Mouse (Mus musculus): ENCODE measurements around the gene Lrp4. TPM values are rescaled to one million over a fixed set of nuclear protein-coding genes. Genes with fewer than 3 reads are reported as not detected.

Gene Lrp4
- polyA plus RNA-seq, 1 experiment from 2014 or later: 7.6 TPM

DNA sequence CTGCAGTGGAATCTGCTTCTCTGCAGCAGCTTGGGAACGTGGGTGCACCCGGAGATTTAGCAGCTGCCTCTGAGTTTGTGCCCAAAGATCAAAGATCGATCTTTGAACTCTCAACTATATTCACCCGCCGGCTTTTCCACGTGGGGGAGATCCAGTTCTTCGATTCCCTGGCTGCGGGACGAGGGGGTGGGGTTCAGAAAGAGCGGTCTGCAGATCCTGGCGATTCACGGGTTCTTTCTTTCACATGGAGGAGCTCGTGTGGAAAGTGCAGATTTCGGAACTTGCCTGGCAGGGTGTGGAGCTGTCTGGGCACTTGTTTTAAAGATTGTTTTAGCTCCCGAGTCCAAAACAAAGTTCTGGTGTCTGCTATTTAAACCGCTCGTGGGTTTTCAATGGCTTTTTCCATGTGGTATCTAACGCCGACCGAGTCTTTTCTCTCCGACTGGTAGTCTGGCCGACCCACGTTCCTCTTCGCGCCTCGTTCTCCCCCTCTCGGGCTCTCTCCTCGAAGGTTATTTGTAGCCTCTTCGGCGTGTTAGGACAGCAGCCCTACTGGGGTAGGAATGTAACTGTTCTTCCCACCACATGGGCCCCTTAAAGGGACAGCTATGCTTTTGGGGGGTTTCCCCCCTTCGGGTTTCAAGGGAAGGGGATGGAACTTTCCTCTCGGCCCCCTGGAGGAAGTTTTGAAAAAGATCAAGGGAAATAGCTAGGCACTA, 1.5 kb downstream of the Lrp4 start:
- Histone ChIP-seq H3K9me3 (ENCODE audit: low read depth, low read length) (no peaks in the 10 kb centered on the region), H3K9ac (peak overlapping the region; percentile 84), H3K27me3 (ENCODE audit: insufficient read depth, low read length) (no peaks in the 10 kb centered on the region), H3K36me3 (ENCODE audit: insufficient read depth) (no peaks in the 10 kb centered on the region), H3K4me1 (ENCODE audit: insufficient read depth) (peaks cover 27% of the 10 kb centered on the region), H3K4me3 (ENCODE audit: low read depth, low read length) (peak overlapping the region; percentile 80), H3K4me2 (peak overlapping the region; percentile 88), H3K27ac (ENCODE audit: low read depth) (peak overlapping the region; percentile 97)
- DNase-seq (peak; percentile 85), ATAC-seq (ENCODE audit: insufficient read depth) (peak; percentile 61)
- under 1% methylated on average over 32 of the region's 32 CpGs for WGBS
- peak; percentile 48 for TF ChIP-seq CTCF (IDR thresholded peaks at IDR 0.05; ENCODE audit: low read depth)

DNA sequence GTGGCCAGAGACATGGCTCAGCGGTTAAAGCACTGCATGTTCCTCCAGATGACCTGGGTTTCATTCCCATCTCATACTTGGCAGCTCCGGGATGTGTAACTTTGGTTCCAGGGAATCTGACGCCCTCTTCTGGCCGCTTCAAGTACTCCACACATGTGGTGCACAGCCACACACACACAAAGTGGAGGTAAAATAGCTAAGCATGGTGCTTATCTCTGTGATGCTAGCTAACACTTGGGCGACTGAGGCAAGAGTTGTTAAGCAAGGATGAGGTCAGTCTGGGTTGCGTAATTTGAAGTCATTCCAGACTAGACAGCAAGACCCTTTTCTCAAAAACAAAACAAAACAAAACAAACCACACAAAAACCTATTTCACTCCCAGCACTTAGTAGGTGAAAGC, 2.8 kb downstream of the Lrp4 start:
- 86% methylated on average over 6 of the region's 6 CpGs for WGBS
- H3K27ac ChIP-seq (ENCODE audit: low read depth): peak overlapping the region; percentile 97; the same call in 1 of the 2 replicates

GRCm38 (mm10) chr2:91460771-91461170, 3.5 kb downstream of the Lrp4 start:
- Histone ChIP-seq H3K9me3 (ENCODE audit: low read depth, low read length) (no peaks in the 10 kb centered on the region), H3K36me3 (ENCODE audit: insufficient read depth) (no peaks in the 10 kb centered on the region), H3K9ac (no peak overlapping the region), H3K27ac (ENCODE audit: low read depth) (no peak overlapping the region), H3K27me3 (ENCODE audit: insufficient read depth, low read length) (no peaks in the 10 kb centered on the region), H3K4me1 (ENCODE audit: insufficient read depth) (peaks cover 27% of the 10 kb centered on the region), H3K4me2 (no peak overlapping the region), H3K4me3 (ENCODE audit: low read depth, low read length) (no peak overlapping the region)
- DNase-seq: no peak
- 60% methylated on average over 7 of the region's 7 CpGs for WGBS
- no peak for ATAC-seq (ENCODE audit: insufficient read depth)
- no peak for TF ChIP-seq CTCF (IDR thresholded peaks at IDR 0.05; ENCODE audit: low read depth)

More for the DNA sequence above, 2.8 kb downstream of the Lrp4 start:
- H3K36me3 ChIP-seq (ENCODE audit: insufficient read depth): no peaks in the 10 kb centered on the region
- peaks cover 27% of the 10 kb centered on the region for H3K4me1 ChIP-seq (ENCODE audit: insufficient read depth)
- no peak for ATAC-seq (ENCODE audit: insufficient read depth)
- H3K27me3 ChIP-seq (ENCODE audit: insufficient read depth, low read length): no peaks in the 10 kb centered on the region
- peak overlapping the region; percentile 88 for H3K4me2 ChIP-seq
- peak; percentile 54 for TF ChIP-seq CTCF (IDR thresholded peaks at IDR 0.05; ENCODE audit: low read depth)
- H3K9me3 ChIP-seq (ENCODE audit: low read depth, low read length): no peaks in the 10 kb centered on the region
- no peak for DNase-seq
- H3K9ac ChIP-seq: no peak overlapping the region
- H3K4me3 ChIP-seq (ENCODE audit: low read depth, low read length): peak overlapping the region; percentile 80; the same call in 1 of the 2 replicates

GRCm38 (mm10) chr2:91461341-91461740, 4.0 kb downstream of the Lrp4 start:
- Histone ChIP-seq H3K4me2 (peak overlapping the region; percentile 7; the same call in 1 of the 2 replicates), H3K9ac (peak overlapping the region; percentile 11; the same call in 1 of the 2 replicates), H3K4me3 (ENCODE audit: low read depth, low read length) (no peak overlapping the region), H3K9me3 (ENCODE audit: low read depth, low read length) (no peaks in the 10 kb centered on the region), H3K27ac (ENCODE audit: low read depth) (peak overlapping the region; percentile 33; the same call in 1 of the 2 replicates), H3K36me3 (ENCODE audit: insufficient read depth) (no peaks in the 10 kb centered on the region), H3K27me3 (ENCODE audit: insufficient read depth, low read length) (no peaks in the 10 kb centered on the region), H3K4me1 (ENCODE audit: insufficient read depth) (peaks cover 27% of the 10 kb centered on the region)
- ATAC-seq (ENCODE audit: insufficient read depth) (no peak), DNase-seq (no peak)
- TF ChIP-seq CTCF (IDR thresholded peaks at IDR 0.05; ENCODE audit: low read depth): no peak
- WGBS: 38% methylated on average over 3 of the region's 3 CpGs

- H3K4me2 ChIP-seq: 0 out of 2 replicates have a peak overlapping the region, but pooled peaks have one; percentile 25
- no peaks in the 10 kb centered on the region for H3K27me3 ChIP-seq (ENCODE audit: insufficient read depth, low read length)
- H3K27ac ChIP-seq (ENCODE audit: low read depth): peak overlapping the region; percentile 48; the same call in 1 of the 2 replicates
- ATAC-seq (ENCODE audit: insufficient read depth) (no peak), DNase-seq (no peak)
- no peak for TF ChIP-seq CTCF (IDR thresholded peaks at IDR 0.05; ENCODE audit: low read depth)
- WGBS: 9% methylated on average over 2 of the region's 2 CpGs
- H3K4me1 ChIP-seq (ENCODE audit: insufficient read depth): peaks cover 27% of the 10 kb centered on the region
- no peaks in the 10 kb centered on the region for H3K36me3 ChIP-seq (ENCODE audit: insufficient read depth)
- no peak overlapping the region for H3K4me3 ChIP-seq (ENCODE audit: low read depth, low read length)
- peak overlapping the region; percentile 22; the same call in 1 of the 2 replicates for H3K9ac ChIP-seq
- no peaks in the 10 kb centered on the region for H3K9me3 ChIP-seq (ENCODE audit: low read depth, low read length)
Observed at GRCm38 (mm10) chr2:91462196-91462595, 4.9 kb downstream of the Lrp4 start.

GRCm38 (mm10) chr2:91462681-91463080, 5.4 kb downstream of the Lrp4 start:
- H3K27ac ChIP-seq (ENCODE audit: low read depth): peak overlapping the region; percentile 48; the same call in 1 of the 2 replicates
- no peaks in the 10 kb centered on the region for H3K9me3 ChIP-seq (ENCODE audit: low read depth, low read length)
- no peaks in the 10 kb centered on the region for H3K27me3 ChIP-seq (ENCODE audit: insufficient read depth, low read length)
- peaks cover 27% of the 10 kb centered on the region for H3K4me1 ChIP-seq (ENCODE audit: insufficient read depth)
- ATAC-seq (ENCODE audit: insufficient read depth) (no peak), DNase-seq (no peak)
- H3K4me3 ChIP-seq (ENCODE audit: low read depth, low read length): no peak overlapping the region
- peak overlapping the region; percentile 22; the same call in 1 of the 2 replicates for H3K9ac ChIP-seq
- TF ChIP-seq CTCF (IDR thresholded peaks at IDR 0.05; ENCODE audit: low read depth): no peak
- H3K4me2 ChIP-seq: peak overlapping the region; percentile 25; the same call in 1 of the 2 replicates
- WGBS: 17% methylated on average over 12 of the region's 12 CpGs
- no peaks in the 10 kb centered on the region for H3K36me3 ChIP-seq (ENCODE audit: insufficient read depth)

DNA sequence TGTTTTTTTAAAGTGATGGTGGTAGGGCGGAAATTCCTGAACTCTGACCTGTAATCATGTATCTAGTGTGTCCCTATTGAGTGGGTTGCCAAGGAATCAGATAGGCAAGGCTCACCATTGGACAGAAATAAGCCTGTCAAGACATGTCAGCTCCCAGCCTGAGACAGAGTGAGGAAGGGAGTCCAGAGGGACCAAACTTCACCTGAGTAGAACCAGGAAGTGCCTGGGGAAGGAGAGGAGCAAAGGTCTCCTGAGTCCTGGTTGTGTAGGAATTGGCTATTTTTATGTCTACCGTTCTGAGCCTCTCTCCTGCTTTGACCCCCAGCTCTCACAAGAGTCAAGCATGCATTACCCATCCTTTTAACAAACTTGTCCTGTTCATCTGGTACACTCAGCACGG, 8.6 kb downstream of the Lrp4 start:
- H3K4me3 ChIP-seq (ENCODE audit: low read depth, low read length): no peak overlapping the region
- H3K36me3 ChIP-seq (ENCODE audit: insufficient read depth): 0 out of 2 replicates have a peak, but pooled peaks cover under 1% of the 10 kb centered on the region
- 84% methylated on average over 3 of the region's 3 CpGs for WGBS
- H3K27me3 ChIP-seq (ENCODE audit: insufficient read depth, low read length): no peaks in the 10 kb centered on the region
- TF ChIP-seq CTCF (IDR thresholded peaks at IDR 0.05; ENCODE audit: low read depth): no peak
- ATAC-seq (ENCODE audit: insufficient read depth): no peak
- H3K9me3 ChIP-seq (ENCODE audit: low read depth, low read length): no peaks in the 10 kb centered on the region
- no peak overlapping the region for H3K9ac ChIP-seq
- no peak overlapping the region for H3K27ac ChIP-seq (ENCODE audit: low read depth)
- no peak for DNase-seq
- no peak overlapping the region for H3K4me2 ChIP-seq
- peaks cover 16% of the 10 kb centered on the region for H3K4me1 ChIP-seq (ENCODE audit: insufficient read depth)
